Mouse (Mus musculus) thymus, postnatal 36 days (tissue): ENCODE data around the gene Rhobtb3.
A peak's percentile ranks its signal among the peaks of the same experiment; 100 is the strongest.
"Not testable (repeated sequence)": the region's sequence is repeated elsewhere in the genome, so short reads cannot be mapped to it uniquely, and the experiment has no call there.

Experiments
- DNase-seq, 2 experiments: peaks; one replicate each; pipeline ENCODE4 v3.0.0; 2022; ENCODE audit warnings: mixed read lengths in 2 of 2

Rhobtb3 gene

GRCm38 (mm10) chr13:75943189-75944043 lies at the start of gene Rhobtb3:
Rhobtb3 (minus strand) TSS chr13:75943925.
- peak; percentile 24 to 37 for DNase-seq

DNA sequence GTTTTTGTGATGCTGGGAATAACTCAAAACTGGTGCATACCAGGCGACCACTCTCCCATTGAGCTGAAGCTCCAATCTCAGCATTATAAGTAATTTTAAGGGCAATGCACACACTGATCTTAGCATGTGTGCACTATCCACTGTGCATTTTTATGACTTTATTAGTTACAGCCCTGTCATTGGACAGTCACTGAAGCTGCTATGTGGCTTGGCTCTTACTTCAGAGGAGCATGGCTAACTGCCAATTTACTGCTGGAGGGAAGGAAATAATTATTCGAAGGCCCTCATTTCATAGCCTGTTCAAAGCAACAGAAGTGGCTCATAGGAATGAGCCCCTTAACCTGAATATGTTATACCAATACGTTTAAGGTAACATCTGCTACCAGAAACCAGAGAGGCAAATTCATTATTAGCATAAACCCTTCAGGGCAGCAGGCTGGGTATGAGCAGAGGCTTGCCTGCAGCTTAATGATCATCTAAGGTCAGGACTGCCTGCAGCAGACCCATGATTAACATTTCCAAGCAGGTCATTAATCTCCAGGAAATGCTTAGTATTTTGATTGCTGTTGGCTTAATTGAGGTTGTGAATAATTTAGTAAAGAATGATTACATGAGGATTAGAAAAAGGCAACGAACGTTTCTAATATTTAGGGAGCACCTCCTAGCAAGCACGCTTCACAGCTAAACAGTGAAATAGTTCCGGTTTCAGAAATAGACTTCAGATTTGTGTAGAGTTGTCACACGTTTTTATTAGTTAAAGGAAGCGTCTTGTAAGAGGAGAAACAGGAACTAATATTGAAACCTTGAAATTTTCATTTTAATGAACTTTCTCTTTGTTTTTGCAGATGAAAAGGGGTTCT lies 48.7 kb upstream of the Rhobtb3 start:
- no peak for DNase-seq

DNA sequence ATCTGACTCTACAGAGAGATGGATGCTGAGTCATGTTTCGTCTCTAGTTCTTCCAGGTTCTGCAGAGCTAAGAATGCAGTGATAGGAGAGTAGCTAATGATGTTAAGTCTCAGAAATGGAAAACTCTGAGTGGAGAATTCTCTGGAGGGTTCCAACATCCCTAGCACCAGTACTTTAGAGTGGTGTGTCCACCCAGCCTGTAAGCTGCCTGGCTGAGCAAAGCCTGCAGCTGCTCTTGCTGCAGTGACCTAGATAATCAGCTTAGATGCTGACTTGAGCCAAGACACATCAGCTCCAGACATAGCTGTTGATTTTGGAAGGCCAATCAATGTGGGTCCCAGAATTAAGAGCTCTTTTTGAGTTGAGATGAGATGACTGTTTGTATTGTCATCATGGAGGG lies 44.4 kb upstream of the Rhobtb3 start:
- no peak for DNase-seq

DNA sequence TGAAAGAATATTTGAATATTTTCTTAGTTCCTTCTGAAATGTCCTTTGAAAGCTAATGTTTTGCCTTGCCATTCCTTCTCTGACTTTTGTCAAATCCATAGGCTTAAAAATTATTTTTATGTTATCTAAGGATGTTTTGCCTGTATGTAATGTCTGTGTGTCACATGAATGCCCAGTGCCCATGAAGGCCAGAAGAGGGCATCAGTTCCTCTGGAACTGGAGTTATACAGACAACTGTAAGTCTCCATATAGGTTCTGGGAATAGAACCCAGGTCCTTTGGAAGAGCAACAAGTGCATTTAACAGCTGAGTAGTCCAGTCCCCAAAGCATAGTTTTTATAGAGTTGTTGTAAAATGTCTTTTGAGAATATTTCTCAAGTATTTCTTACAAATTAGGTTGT lies 38.2 kb upstream of the Rhobtb3 start:
- no peak for DNase-seq

- no peak for DNase-seq
Observed at GRCm38 (mm10) chr13:75976649-75977048, 32.9 kb upstream of the Rhobtb3 start.

DNA sequence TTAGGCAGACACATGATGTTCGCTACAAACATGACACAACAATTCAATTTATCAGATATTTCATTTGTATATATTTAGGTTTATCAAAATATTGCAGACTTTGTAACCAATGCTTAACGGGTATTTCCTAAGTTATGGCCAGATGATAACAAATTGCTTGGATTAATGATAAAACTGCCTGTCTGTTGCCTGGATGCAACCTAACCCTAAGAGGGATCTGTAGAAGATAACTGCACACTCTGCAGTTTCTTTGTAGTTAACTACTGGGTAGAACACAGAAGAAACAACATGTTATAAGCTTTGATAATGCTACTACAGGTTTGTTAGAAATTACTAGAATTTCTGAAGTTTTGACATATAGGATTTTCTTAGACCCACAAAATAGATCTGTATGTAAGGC lies 32.5 kb upstream of the Rhobtb3 start:
- no peak for DNase-seq

GRCm38 (mm10) chr13:75975629-75976028 lies 31.9 kb upstream of the Rhobtb3 start:
- DNase-seq: no peak

DNA sequence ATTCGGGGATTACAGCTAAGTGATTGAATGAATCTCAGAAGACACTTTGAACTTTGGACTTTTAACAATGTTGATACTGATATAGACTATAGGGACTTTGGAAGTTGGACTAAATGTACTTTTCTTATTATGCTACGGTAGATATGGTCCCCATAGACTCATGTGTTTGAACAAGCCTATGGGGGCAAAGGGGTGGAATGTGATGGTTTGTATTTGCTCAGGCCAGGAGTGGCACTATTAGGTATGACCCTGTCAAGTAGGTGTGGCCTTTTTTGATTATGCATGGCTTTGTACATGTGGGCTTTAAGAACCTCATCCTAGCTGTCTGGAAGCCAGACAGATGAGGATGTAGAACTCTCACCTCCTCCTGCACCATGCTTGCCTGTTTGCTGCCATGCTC lies 30.8 kb upstream of the Rhobtb3 start:
- no peak for DNase-seq

GRCm38 (mm10) chr13:75966850-75967249 lies 23.1 kb upstream of the Rhobtb3 start, which contains the start of gene Spata9:
Spata9 (plus strand) TSS chr13:75967150.
- no peak for DNase-seq

- DNase-seq: no peak
Observed at GRCm38 (mm10) chr13:75955357-75955992, 11.8 kb upstream of the Rhobtb3 start.

DNA sequence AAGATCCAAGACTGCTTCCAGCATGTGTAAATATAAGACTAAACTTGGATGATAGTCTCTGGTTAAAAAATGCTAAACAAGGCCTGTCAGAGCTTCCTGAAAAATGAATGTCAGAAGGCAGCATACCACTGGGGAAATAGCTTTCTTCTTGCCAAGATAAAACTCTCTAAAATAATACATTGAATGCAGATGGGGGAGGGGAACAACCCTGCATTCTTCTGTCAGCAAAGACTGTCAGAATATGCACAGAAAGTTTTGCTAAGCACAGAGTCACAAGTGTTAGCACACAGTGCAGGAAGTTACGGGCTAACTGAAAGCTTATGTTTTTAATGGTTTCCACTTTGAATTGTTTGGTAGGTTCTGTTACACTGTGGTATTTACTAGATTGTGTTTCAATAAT lies 6.6 kb upstream of the Rhobtb3 start:
- DNase-seq: no peak

GRCm38 (mm10) chr13:75944044-75944820 lies 507 bp upstream of the Rhobtb3 start:
- DNase-seq: no peak

GRCm38 (mm10) chr13:75942731-75943130 lies 994 bp downstream of the Rhobtb3 start:
- no peak for DNase-seq

- DNase-seq: no peak
Observed at GRCm38 (mm10) chr13:75941518-75942295, 2.0 kb downstream of the Rhobtb3 start.

DNA sequence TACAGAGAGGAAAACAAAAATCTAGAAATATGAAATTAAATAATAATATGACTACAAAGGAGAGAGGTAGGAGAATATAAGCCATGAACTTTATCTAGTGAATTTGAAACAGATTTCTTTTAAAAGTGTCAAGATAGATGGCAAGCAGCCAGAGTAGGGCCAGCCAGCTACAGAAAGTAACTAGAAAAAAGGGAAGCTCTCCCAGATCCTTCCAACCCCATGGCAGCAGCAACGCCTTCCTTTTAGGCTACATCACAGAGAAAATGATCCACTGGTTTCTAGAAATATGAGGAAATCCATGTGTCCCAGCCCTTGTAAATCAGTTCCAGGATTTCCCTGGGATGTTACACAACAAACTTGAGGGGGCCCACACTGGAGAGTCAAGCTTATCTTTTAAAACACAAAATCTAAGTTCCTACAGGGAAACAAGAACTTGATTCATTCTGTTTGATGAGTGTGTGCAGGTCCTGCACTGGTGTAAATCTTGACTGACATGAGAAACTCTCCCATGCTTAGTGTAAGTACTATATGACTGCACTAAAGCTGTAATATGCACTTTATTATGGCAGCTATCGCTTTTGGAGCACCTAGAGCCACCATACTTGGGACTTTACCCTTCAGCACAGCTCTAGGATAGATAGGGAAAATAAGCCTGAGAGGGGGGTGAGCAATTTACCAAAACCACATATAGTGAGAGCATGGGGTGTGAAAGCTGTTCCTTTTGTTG lies 2.8 kb downstream of the Rhobtb3 start:
- no peak for DNase-seq

DNA sequence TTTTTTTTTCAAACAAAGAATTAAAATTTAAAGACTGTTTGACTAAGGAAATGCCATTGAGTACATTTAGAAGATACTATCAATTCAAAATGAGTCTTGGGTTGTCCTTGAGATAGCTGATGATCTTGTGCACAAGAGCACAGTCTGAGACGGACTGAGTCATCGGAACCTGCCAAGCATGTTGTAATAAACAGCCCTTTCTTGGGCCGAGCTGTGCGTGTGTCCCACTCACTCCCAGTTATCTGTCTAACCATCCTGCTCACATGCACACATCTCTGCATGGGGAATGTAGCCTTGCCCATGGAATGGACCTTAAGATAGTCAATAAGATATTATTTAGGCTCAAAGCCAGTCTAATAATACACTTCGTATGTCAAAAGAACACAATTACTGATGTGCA lies 4.9 kb downstream of the Rhobtb3 start:
- DNase-seq: no peak

DNA sequence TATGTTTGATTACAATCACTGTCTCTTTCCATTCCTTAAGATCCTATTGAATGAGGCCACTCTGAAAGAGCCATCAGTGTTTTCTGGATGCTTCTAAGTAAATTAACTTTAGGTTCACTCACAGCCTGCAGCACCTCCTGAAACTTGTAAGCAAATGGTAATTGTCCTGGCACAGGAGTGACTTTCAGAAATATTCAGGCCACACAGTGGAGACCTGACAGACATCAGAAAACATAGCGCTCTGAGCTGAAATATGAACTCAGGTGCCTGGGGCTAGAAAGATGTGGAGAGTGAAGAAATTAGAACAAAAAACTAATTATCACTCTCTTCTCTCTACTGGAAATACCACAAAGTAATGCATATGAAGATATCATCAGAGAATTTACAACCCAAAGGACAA lies 10.4 kb downstream of the Rhobtb3 start:
- no peak for DNase-seq

DNA sequence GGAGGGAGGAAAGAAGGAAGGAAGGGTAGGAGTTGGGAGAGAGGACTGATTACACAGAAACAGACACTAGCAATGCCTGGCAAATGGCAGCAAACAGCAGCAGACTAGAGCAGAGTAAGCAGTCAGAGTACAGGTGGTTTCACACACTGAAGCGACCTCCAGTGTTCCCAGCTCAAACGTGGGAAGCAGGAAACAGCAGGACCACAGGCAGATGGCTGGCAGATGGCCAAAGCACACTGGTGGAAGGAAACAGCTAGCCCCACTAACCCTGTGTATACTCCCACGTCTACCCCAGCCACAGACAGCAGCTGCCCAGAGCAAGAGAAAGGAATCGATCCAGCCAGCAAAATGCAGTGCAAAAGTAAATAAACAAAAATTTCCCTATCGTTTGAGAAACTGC lies 12.7 kb downstream of the Rhobtb3 start:
- DNase-seq: peak in 1 of 2 experiments; percentile 7

- DNase-seq: no peak
Observed at GRCm38 (mm10) chr13:75930660-75931059, 13.1 kb downstream of the Rhobtb3 start.

DNA sequence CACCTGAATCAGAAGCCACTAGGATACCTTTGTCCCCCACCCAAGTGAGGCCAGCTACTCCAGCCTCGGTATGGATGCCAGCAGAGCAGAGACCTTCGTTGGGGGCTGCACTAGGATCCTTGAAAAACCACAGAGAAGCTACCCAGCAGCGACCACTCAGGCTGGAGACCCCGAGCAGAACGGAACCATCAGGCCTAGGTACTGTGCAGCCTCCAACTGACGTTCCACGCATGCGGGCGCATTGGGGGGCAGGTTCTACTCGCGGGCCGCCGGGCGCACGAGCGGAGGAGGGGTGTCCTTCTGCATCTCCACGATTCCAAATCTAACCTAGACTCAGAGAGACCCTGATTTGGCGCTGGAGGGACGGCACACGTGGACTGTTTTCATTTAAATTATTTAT lies 13.7 kb downstream of the Rhobtb3 start:
- DNase-seq: no peak

- not testable (repeated sequence) for DNase-seq
Observed at GRCm38 (mm10) chr13:75929071-75929470, 14.7 kb downstream of the Rhobtb3 start.
